Comparison of ENCODE assay signal across 8 mouse cellular contexts in the genomic region with DNA sequence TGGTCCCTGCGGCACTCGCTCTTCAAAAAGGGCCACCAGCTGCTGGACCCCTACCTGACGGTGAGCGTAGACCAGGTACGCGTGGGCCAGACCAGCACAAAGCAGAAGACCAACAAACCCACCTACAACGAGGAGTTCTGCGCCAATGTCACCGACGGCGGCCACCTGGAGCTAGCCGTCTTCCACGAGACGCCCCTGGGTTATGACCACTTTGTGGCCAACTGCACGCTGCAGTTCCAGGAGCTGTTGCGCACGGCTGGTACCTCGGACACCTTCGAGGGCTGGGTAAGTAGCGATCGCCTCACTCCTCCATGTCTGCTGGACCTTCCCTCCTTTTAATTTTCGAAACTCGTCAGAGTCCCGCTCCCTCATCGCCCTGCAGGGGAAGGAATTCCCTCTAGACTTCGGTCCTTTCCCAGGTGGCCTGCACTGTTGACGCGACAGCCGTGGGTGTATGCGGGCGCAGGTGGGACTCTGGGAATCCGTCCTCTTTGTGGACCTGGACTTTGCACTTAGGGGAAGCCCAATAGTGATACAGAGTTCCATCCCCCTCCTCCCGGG. TPM values are rescaled to one million over a fixed set of nuclear protein-coding genes. Genes with fewer than 3 reads are reported as not detected.
DNase-seq lines count a peak whose midpoint lies in the region; ATAC-seq and TF ChIP-seq lines count a peak whose summit lies in the region.

No protein-coding gene starts in this region.

- peak; percentile 26 for ATAC-seq in liver, embryonic 12.5 days

- TF ChIP-seq POLR2A in bone marrow, adult 2 months (IDR thresholded peaks at IDR 0.05; ENCODE audit: borderline replicate concordance, control insufficient read depth, low read depth, low read length) = no peak

- TF ChIP-seq CTCF in left cerebral cortex, adult 2 months (IDR thresholded peaks at IDR 0.05) = no peak
- no peak for TF ChIP-seq CTCF in bone marrow, adult 2 months (IDR thresholded peaks at IDR 0.05; ENCODE audit: control insufficient read depth, insufficient read depth, low read length)

- peaks cover 48% of the 10 kb centered on the region for H3K27me3 ChIP-seq in liver, embryonic 12.5 days (replicated peaks)

- under 1% methylated on average over 33 of the region's 33 CpGs for WGBS in bone marrow, adult 2 months
- WGBS in liver, embryonic 12.5 days (ENCODE audit: insufficient replicate concordance) = 1% methylated on average over 33 of the region's 33 CpGs

- H3K4me1 ChIP-seq in bone marrow, adult 2 months (ENCODE audit: control insufficient read depth, insufficient read depth, low read length) = peaks cover 2% of the 10 kb centered on the region
- H3K4me1 ChIP-seq in liver, embryonic 12.5 days = peaks cover 16% of the 10 kb centered on the region

- peak overlapping the region; percentile 71; the same call in 1 of the 2 replicates for H3K27ac ChIP-seq in left cerebral cortex, adult 2 months
- H3K27ac ChIP-seq in bone marrow, adult 2 months (ENCODE audit: control insufficient read depth, insufficient read depth, low read depth, low read length, poor library complexity) = peak overlapping the region; percentile 61
- H3K27ac ChIP-seq in liver, embryonic 12.5 days = 0 out of 2 replicates have a peak overlapping the region, but pooled peaks have one; percentile 60

- intact Hi-C loops in left cerebral cortex, adult 2 months (cut with DNase I) = loop anchor here (5.0 kb wide), 1 partner anchor 107 kb away; no protein-coding TSS in a partner anchor

- no peaks in the 10 kb centered on the region for H3K36me3 ChIP-seq in liver, embryonic 12.5 days

- H3K4me2 ChIP-seq in liver, embryonic 12.5 days = peak overlapping the region; percentile 76

- H3K9me3 ChIP-seq in liver, embryonic 12.5 days (replicated peaks) = no peaks in the 10 kb centered on the region

- DNase-seq in left cerebral cortex, adult 2 months (ENCODE audit: extremely low spot score in 1 of 2, low spot score in 2 of 2) = no peak
- DNase-seq in left cerebral cortex, adult 11 months (ENCODE audit: low spot score) = no peak
- peak; percentile 16 for DNase-seq in heart, postnatal 4 days
- DNase-seq in retina, embryonic 14.5 days (ENCODE audit: low spot score) = peak; percentile 37
- DNase-seq in right cerebral cortex, adult 2 months (ENCODE audit: low spot score in 2 of 2) = no peak
- no peak for DNase-seq in cerebellum, postnatal 4 days (ENCODE audit: low spot score in 2 of 2)

- peak overlapping the region; percentile 65 for H3K9ac ChIP-seq in liver, embryonic 12.5 days

- peak overlapping the region; percentile 64 for H3K4me3 ChIP-seq in left cerebral cortex, adult 2 months
- peak overlapping the region; percentile 76 for H3K4me3 ChIP-seq in bone marrow, adult 2 months (replicated peaks; ENCODE audit: control insufficient read depth, low read depth, low read length)
- H3K4me3 ChIP-seq in liver, embryonic 12.5 days = peak overlapping the region; percentile 61

RNA-seq across cellular contexts. Expression of a gene that starts 0.7 kb away (rescaled TPM):
- 1 to 10 TPM; 4.1 to 5.7 TPM for total RNA-seq in left cerebral cortex, adult 2 months (2021)
- polyA plus RNA-seq in bone marrow, adult 2 months (2011; ENCODE audit: insufficient read depth, insufficient read length, low replicate concordance, missing spikeins) = 1.9 and 7.8 TPM in 2 replicates
- total RNA-seq in heart, postnatal 4 days (2021) = 10 to 100 TPM; 22.6 to 23.1 TPM
- 4.8 and 5.0 TPM in 2 replicates for polyA plus RNA-seq in liver, embryonic 12.5 days (2016; fragmentation: Nextera tagmentation; extraction: Ambion mirVana)

RNA-seq across cellular contexts. Expression of a gene that starts 39.1 kb away (rescaled TPM):
- under 1 TPM in 1 of 2 experiments, not detected in 1; 0.11 TPM for total RNA-seq in left cerebral cortex, adult 2 months (2021)
- 0.54 and 0.85 TPM in 2 replicates for polyA plus RNA-seq in bone marrow, adult 2 months (2011; ENCODE audit: insufficient read depth, insufficient read length, low replicate concordance, missing spikeins)
- under 1 TPM; 0.31 to 0.32 TPM for total RNA-seq in heart, postnatal 4 days (2021)
- 0.60 and 0.87 TPM in 2 replicates for polyA plus RNA-seq in liver, embryonic 12.5 days (2016; fragmentation: Nextera tagmentation; extraction: Ambion mirVana)

Comparison
In these comparisons a context has a peak if more than half of its experiments do, and no peak if none do; other contexts are left out.
1. DNase-seq: peak in heart, postnatal 4 days (single experiment) and retina, embryonic 14.5 days (single experiment); none in left cerebral cortex, adult 2 months (0 of 2), left cerebral cortex, adult 11 months (single experiment), right cerebral cortex, adult 2 months (0 of 2) and cerebellum, postnatal 4 days (0 of 2).
2. Peak in every context shown above with its lines, with median percentiles within 50 percentile points of each other: H3K27ac ChIP-seq and H3K4me3 ChIP-seq.